Mouse (Mus musculus): Measurements from ENCODE around the gene Gpld1.

DNA sequence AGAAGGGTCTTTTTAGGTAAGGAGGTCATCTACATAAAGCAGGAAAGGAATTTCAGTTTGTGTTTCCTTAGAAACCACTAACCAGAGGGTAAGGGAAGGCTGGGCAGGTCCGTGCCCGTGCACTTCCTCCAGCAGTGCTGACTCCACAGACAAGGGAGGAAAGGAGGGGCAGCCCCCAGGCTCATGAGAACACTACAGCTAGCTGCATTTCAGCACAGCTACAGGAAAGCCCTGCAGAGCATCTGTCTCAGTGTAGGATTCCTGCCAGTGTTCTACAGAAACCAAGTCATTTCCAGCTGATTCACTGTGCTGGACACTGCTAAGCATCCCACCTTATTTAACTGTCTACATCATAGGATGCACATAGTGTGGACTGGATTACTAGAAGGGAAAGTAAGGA lies 50.2 kb downstream of the Gpld1 start:
- TF ChIP-seq FOSL1 (IDR thresholded peaks at IDR 0.05; ENCODE audit: insufficient read depth, low read length, poor library complexity, severe bottlenecking), result no peak
- TF ChIP-seq MYOG (IDR thresholded peaks at IDR 0.05; ENCODE audit: control insufficient read depth, extremely low read depth, insufficient read length), result no peak
- no peak for TF ChIP-seq CTCF (IDR thresholded peaks at IDR 0.05; ENCODE audit: control insufficient read depth, insufficient read depth, insufficient read length)
- no peak for TF ChIP-seq USF1 (IDR thresholded peaks at IDR 0.05; ENCODE audit: low read depth)
- TF ChIP-seq MYOD1 (IDR thresholded peaks at IDR 0.05; ENCODE audit: control insufficient read depth, insufficient read length, low read depth), result no peak
- no peak for TF ChIP-seq MAX (IDR thresholded peaks at IDR 0.05)
